Mouse (Mus musculus): ENCODE measurements around the gene Klhdc8a.

DNA sequence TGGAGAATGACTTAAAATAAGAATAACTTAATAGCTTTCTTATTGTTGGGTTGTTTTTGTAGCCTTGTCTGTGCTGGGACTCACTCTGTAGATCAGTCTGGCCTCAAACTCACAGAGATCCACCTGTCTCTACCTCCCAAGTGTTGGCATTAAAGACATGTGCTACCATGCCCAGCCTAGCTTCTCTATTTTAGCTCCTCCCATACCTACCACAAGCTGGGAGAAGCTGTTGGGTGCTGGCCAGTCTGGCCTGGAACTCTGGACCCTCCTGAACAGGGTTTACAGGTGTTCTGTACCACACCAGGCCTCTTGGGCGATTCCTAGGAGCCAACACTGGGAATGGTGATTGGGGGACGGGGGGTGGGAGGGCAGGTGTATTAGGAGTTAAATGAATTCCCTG lies 44.8 kb downstream of the Klhdc8a start:
- no peak for TF ChIP-seq POLR2A (IDR thresholded peaks at IDR 0.05; ENCODE audit: low read depth, low read length)
- no peak for TF ChIP-seq CTCF (IDR thresholded peaks at IDR 0.05; ENCODE audit: borderline replicate concordance, insufficient read depth, low read length)

All from embryonic fibroblast, embryonic 13.5 days (primary cell).